Mouse (Mus musculus) layer of hippocampus, adult 6 months (tissue): ENCODE results near the gene Foxa2. TPM values are rescaled to one million over a fixed set of nuclear protein-coding genes. Genes with fewer than 3 reads are reported as not detected.

Experiments
- long read RNA-seq, 2 experiments: library from polyadenylated mRNA; unstranded; transcript quantifications; one replicate each; pipeline ENCODE4 v2.0.0; 2019 to 2020
- microRNA-seq: library from miRNA; unstranded; fragments of <30 nt; microRNA quantifications from one replicate; pipeline ENCODE4 v1.2.0, GENCODE M21; 2020
- polyA plus RNA-seq: library from polyadenylated mRNA; unstranded; fragments of <200 nt; fragmentation: Nextera tagmentation; gene quantifications from 2 replicates; pipeline ENCODE4 v1.2.3, GENCODE M21; 2021

The Foxa2 gene
- polyA plus RNA-seq = not detected in 2 replicates
- long read RNA-seq, experiment 1 = 0 reads
- long read RNA-seq, experiment 2 = 0 reads

DNA sequence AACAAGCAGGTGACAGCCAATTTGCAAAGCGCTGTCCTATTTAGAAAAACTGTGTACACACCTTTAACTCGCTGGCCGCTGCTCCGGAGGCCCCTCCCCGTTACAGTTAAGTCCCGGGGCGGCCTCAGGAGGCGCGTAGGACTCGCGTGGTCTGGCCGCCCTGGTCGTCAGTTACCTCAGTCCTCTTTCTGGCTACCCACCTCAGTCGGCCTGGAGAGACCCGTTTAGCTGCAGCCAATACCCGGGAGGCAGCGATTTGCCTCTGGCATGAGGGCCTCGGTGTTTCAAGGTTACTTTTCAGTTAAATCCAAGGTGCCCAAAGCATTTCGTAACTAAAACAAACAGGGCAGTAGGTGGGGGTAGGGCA, at the start of gene Foxa2:
TSS of gene Foxa2 (minus strand) at position 171 of the 367 bp plus-strand sequence.

Small RNAs within 50 kb of the gene (microRNA-seq; reads per million reads assigned to microRNA genes)
- not detected for gene Gm27420
